Mouse (Mus musculus): ENCODE measurements around the gene Actc1. TPM values are rescaled to one million over a fixed set of nuclear protein-coding genes. Genes with fewer than 3 reads are reported as not detected.

The Actc1 gene
- total and polyA plus RNA-seq, 2 experiments from 2014 or later: 0.17 to 1.4 TPM

DNA sequence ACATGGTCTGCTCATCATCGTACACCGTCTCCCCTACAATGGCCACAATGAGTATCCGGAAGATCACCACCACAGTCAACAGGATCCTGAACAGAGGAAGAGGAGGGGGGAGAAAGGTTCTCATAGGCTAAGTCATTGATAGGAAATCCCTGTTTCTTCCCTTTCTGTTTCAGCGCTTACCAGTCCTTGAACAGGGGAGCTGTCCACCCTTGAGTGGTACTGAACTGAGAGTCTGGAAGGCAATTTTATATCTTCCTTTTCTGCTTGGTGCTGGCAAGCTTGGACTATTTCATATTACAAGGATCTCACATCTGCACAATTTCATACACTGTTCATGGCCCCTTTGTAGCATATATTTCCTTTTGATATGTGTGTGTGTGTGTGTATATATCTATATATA, 41.5 kb downstream of the Actc1 start:
- H3K4me2 ChIP-seq (ENCODE audit: low read depth): peak overlapping the region; percentile 81
- no peak for ATAC-seq
- H3K4me3 ChIP-seq (ENCODE audit: low read depth, low read length): peak overlapping the region; percentile 60; the same call in 1 of the 2 replicates
- 51% methylated on average over 4 of the region's 4 CpGs for WGBS
- no peaks in the 10 kb centered on the region for H3K4me1 ChIP-seq (ENCODE audit: insufficient read depth)
- H3K9me3 ChIP-seq (ENCODE audit: low read length): no peaks in the 10 kb centered on the region
- no peaks in the 10 kb centered on the region for H3K36me3 ChIP-seq (ENCODE audit: insufficient read depth)
- H3K27me3 ChIP-seq (ENCODE audit: insufficient read depth, low read length): peaks cover 3% of the 10 kb centered on the region; the same call in 1 of the 2 replicates
- no peak overlapping the region for H3K27ac ChIP-seq (ENCODE audit: low read depth, low read length)
- TF ChIP-seq CTCF (IDR thresholded peaks at IDR 0.05; ENCODE audit: low read depth): no peak
- H3K9ac ChIP-seq: no peak overlapping the region
- DNase-seq: peak; percentile 30

DNA sequence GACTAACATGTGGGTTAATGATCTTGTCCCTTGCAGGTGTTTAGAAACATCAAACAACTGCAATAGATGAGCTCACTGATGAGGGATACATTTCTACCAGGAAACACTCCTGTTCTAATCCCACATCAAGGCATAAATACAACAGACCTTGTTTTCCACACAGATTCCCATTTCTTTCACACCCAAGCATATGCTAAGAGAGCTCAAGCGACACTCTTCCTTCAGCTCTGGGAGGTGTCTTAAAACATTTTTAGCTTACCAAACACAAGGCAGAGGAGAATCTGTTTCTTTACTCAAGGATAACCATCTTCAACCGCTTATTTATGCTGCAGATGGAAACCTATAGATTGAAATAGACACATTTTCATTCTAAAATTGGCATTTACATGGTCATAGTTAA, 45.0 kb downstream of the Actc1 start:
- peak; percentile 25; the same call in 1 of the 2 replicates for ATAC-seq
- no peak for TF ChIP-seq CTCF (IDR thresholded peaks at IDR 0.05; ENCODE audit: low read depth)
- 67% methylated on average over 2 of the region's 2 CpGs for WGBS

GRCm38 (mm10) chr2:113997484-113997883, 55.9 kb downstream of the Actc1 start:
- Histone ChIP-seq H3K36me3 (ENCODE audit: insufficient read depth) (no peaks in the 10 kb centered on the region), H3K9me3 (ENCODE audit: low read length) (no peaks in the 10 kb centered on the region), H3K4me2 (ENCODE audit: low read depth) (no peak overlapping the region), H3K27ac (ENCODE audit: low read depth, low read length) (no peak overlapping the region), H3K4me1 (ENCODE audit: insufficient read depth) (peaks cover 5% of the 10 kb centered on the region; the same call in 1 of the 2 replicates), H3K27me3 (ENCODE audit: insufficient read depth, low read length) (no peaks in the 10 kb centered on the region), H3K9ac (no peak overlapping the region), H3K4me3 (ENCODE audit: low read depth, low read length) (no peak overlapping the region)
- DNase-seq (peak; percentile 50), ATAC-seq (peak; percentile 65)
- no peak for TF ChIP-seq CTCF (IDR thresholded peaks at IDR 0.05; ENCODE audit: low read depth)
- 34% methylated on average over 8 of the region's 8 CpGs for WGBS

More for the DNA sequence above, 45.0 kb downstream of the Actc1 start:
- Histone ChIP-seq H3K9ac (no peak overlapping the region), H3K9me3 (ENCODE audit: low read length) (no peaks in the 10 kb centered on the region), H3K36me3 (ENCODE audit: insufficient read depth) (no peaks in the 10 kb centered on the region), H3K4me1 (ENCODE audit: insufficient read depth) (no peaks in the 10 kb centered on the region), H3K27me3 (ENCODE audit: insufficient read depth, low read length) (peaks cover 3% of the 10 kb centered on the region; the same call in 1 of the 2 replicates), H3K27ac (ENCODE audit: low read depth, low read length) (no peak overlapping the region), H3K4me2 (ENCODE audit: low read depth) (no peak overlapping the region), H3K4me3 (ENCODE audit: low read depth, low read length) (no peak overlapping the region)
- peak; percentile 15 for DNase-seq

Other genes starting within 250 kb of the Actc1 start
- gene Scg5, start 224.4 kb downstream of the Actc1 start, total RNA-seq (2014; rRNA removed): 254 and 277 TPM in 2 replicates
- 363 and 388 TPM in 2 replicates for gene Scg5, start 224.4 kb downstream of the Actc1 start, polyA plus RNA-seq (2015; fragmentation: Nextera tagmentation; extraction: Ambion mirVana)
- gene Arhgap11a, start 204.9 kb downstream of the Actc1 start, total RNA-seq (2014; rRNA removed): 1.8 and 2.7 TPM in 2 replicates
- 3.6 and 5.2 TPM in 2 replicates for gene Arhgap11a, start 204.9 kb downstream of the Actc1 start, polyA plus RNA-seq (2015; fragmentation: Nextera tagmentation; extraction: Ambion mirVana)
- 26.4 and 37.7 TPM in 2 replicates for gene Gjd2, start 39.9 kb downstream of the Actc1 start, total RNA-seq (2014; rRNA removed)
- 4.2 and 6.6 TPM in 2 replicates for gene Gjd2, start 39.9 kb downstream of the Actc1 start, polyA plus RNA-seq (2015; fragmentation: Nextera tagmentation; extraction: Ambion mirVana)
- gene Aqr, start 133.5 kb upstream of the Actc1 start, total RNA-seq (2014; rRNA removed): 25.2 and 31.9 TPM in 2 replicates
- 20.0 and 22.0 TPM in 2 replicates for gene Aqr, start 133.5 kb upstream of the Actc1 start, polyA plus RNA-seq (2015; fragmentation: Nextera tagmentation; extraction: Ambion mirVana)
- 24.2 and 28.6 TPM in 2 replicates for gene Zfp770, start 147.9 kb upstream of the Actc1 start, total RNA-seq (2014; rRNA removed)
- gene Zfp770, start 147.9 kb upstream of the Actc1 start, polyA plus RNA-seq (2015; fragmentation: Nextera tagmentation; extraction: Ambion mirVana): 8.1 and 8.2 TPM in 2 replicates